Mouse (Mus musculus): ENCODE measurements at regions not wholly inside any gene's neighbourhood (a gene's known extent, or its start where the extent isn't known, plus 50 kb on each side); places are given as distances from the start of the nearest gene placed in this dataset.

DNA sequence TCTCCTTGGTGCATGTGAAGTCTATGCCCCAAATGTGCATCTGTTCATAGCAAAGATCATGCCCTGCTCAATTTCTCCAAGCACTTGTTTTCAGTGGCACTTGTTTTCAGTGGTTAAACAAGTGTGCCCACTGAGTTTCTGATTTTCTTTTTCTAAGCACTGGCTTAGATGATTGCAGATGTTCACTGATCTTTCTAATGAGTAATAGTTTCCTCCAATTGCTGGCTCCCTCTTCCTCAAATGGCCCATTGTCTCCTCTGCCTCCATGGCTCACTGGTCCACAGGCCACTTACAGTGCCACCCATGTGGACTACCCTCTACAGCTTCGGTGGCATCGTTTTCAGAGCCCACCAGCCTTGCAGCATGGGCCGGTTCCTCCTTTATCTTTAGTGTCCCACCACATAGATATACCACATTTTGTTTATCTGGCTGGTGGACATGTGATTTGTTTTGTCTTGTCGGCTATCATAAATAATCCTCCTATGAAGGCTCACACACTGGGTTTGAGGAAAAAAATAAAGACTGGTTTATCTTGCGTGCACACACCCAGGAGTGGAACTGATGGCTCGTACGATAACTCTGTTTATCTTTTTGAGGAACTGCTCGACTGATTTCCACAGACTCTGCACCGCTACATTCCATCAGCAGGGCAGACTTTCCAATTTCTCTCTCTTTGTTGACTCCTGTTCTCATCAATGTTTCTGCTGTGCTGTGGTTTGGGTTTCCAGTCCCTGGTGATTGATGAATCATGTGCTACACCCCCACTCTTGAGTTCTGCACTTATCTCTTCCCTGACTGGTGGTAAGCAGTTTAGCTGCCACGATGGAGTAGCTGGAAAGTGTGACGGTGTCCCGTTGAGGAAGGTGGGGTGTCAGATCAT is 58.2 kb upstream of the Eps8l3 start:
- H3K4me1 ChIP-seq (ENCODE audit: control insufficient read depth, insufficient read depth, low read length) = no peaks in the 10 kb centered on the region
- no peak for ATAC-seq (ENCODE audit: low read depth)
- 63% methylated on average over 12 of the region's 12 CpGs for WGBS

GRCm38 (mm10) chr3:107816031-107816430 is 55.8 kb upstream of the Csf1 start:
- DNase-seq (ENCODE audit: low spot score) = no peak
- WGBS = 81% methylated on average over 3 of the region's 3 CpGs
- Histone ChIP-seq H3K36me3 (ENCODE audit: control insufficient read depth, insufficient read depth, low read length) (no peaks in the 10 kb centered on the region), H3K4me1 (ENCODE audit: control insufficient read depth, insufficient read depth, low read length) (no peaks in the 10 kb centered on the region; the same call in 1 of the 2 replicates), H3K9ac (ENCODE audit: low read depth, low read length) (no peak overlapping the region), H3K27ac (replicated peaks; ENCODE audit: low read depth, low read length) (no peak overlapping the region), H3K27me3 (replicated peaks; ENCODE audit: control insufficient read depth, insufficient read depth, low read length) (no peaks in the 10 kb centered on the region), H3K4me2 (ENCODE audit: low read depth, low read length) (no peak overlapping the region), H3K9me3 (ENCODE audit: control insufficient read depth, low read length) (no peaks in the 10 kb centered on the region), H3K4me3 (ENCODE audit: low read depth, low read length) (no peak overlapping the region)
- ATAC-seq (ENCODE audit: low read depth) = no peak

More for the DNA sequence above, 58.2 kb upstream of the Eps8l3 start:
- Histone ChIP-seq H3K4me2 (ENCODE audit: low read depth, low read length) (no peak overlapping the region), H3K36me3 (ENCODE audit: control insufficient read depth, insufficient read depth, low read length) (no peaks in the 10 kb centered on the region), H3K4me3 (ENCODE audit: low read depth, low read length) (no peak overlapping the region), H3K27ac (replicated peaks; ENCODE audit: low read depth, low read length) (no peak overlapping the region), H3K27me3 (replicated peaks; ENCODE audit: control insufficient read depth, insufficient read depth, low read length) (no peaks in the 10 kb centered on the region), H3K9me3 (ENCODE audit: control insufficient read depth, low read length) (no peaks in the 10 kb centered on the region), H3K9ac (ENCODE audit: low read depth, low read length) (no peak overlapping the region)
- no peak for DNase-seq (ENCODE audit: low spot score)

DNA sequence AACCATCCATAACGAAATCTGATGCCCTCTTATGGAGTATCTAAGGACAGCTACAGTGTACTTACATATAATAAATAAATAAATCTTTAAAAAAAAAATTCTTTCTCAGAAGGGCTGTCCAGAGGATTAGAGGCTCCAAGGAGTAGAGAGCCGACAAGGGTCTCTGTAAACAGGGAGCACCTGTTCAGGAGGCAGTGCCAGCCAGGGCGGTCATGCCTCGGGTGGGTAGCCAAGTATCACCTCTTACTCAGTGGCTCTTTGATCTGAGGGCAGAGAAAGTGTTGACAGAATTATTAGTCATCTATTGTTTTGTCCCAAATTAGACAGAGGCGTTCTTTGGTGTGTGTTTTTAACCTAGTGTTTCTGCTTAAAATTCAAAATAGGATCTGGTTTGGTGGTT is 54.0 kb upstream of the Csf1 start:
- Histone ChIP-seq H3K4me3 (ENCODE audit: low read depth, low read length) (no peak overlapping the region), H3K27ac (replicated peaks; ENCODE audit: low read depth, low read length) (no peak overlapping the region), H3K27me3 (replicated peaks; ENCODE audit: control insufficient read depth, insufficient read depth, low read length) (no peaks in the 10 kb centered on the region), H3K4me2 (ENCODE audit: low read depth, low read length) (no peak overlapping the region), H3K9ac (ENCODE audit: low read depth, low read length) (no peak overlapping the region), H3K4me1 (ENCODE audit: control insufficient read depth, insufficient read depth, low read length) (no peaks in the 10 kb centered on the region; the same call in 1 of the 2 replicates), H3K36me3 (ENCODE audit: control insufficient read depth, insufficient read depth, low read length) (no peaks in the 10 kb centered on the region), H3K9me3 (ENCODE audit: control insufficient read depth, low read length) (no peaks in the 10 kb centered on the region)
- no peak for DNase-seq (ENCODE audit: low spot score)
- ATAC-seq (ENCODE audit: low read depth) = no peak
- 76% methylated on average over 5 of the region's 5 CpGs for WGBS

GRCm38 (mm10) chr3:107812885-107813284 is 52.6 kb upstream of the Csf1 start:
- Histone ChIP-seq H3K36me3 (ENCODE audit: control insufficient read depth, insufficient read depth, low read length) (no peaks in the 10 kb centered on the region), H3K4me2 (ENCODE audit: low read depth, low read length) (no peak overlapping the region), H3K4me1 (ENCODE audit: control insufficient read depth, insufficient read depth, low read length) (peaks cover 8% of the 10 kb centered on the region), H3K9ac (ENCODE audit: low read depth, low read length) (no peak overlapping the region), H3K9me3 (ENCODE audit: control insufficient read depth, low read length) (no peaks in the 10 kb centered on the region), H3K4me3 (ENCODE audit: low read depth, low read length) (no peak overlapping the region), H3K27me3 (replicated peaks; ENCODE audit: control insufficient read depth, insufficient read depth, low read length) (no peaks in the 10 kb centered on the region), H3K27ac (replicated peaks; ENCODE audit: low read depth, low read length) (no peak overlapping the region)
- WGBS = 75% methylated on average over 4 of the region's 4 CpGs
- DNase-seq (ENCODE audit: low spot score) = no peak
- ATAC-seq (ENCODE audit: low read depth) = no peak

DNA sequence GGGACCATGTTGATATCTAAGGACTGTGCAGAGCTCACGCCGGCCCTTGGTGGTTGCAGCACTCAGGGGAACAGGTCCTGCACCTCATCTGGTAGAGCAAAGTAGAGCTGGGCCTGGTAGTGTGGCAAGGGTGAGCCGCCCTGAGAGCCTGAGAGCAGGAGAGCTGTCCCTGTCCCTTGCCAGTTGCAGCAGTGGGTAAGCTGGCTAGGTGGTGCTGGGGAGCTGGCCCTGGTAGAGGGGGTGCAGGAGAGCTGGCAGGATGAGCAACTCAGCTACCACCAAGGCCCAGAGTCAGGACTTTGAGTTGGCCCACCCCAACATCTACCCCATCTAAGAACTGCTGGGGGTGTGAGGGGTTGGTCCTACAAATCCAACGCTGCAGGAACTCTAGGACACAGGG is 52.1 kb upstream of the Csf1 start:
- DNase-seq (ENCODE audit: low spot score) (no peak), ATAC-seq (ENCODE audit: low read depth) (no peak)
- no peaks in the 10 kb centered on the region for H3K9me3 ChIP-seq (ENCODE audit: control insufficient read depth, low read length)
- H3K36me3 ChIP-seq (ENCODE audit: control insufficient read depth, insufficient read depth, low read length) = no peaks in the 10 kb centered on the region
- H3K4me1 ChIP-seq (ENCODE audit: control insufficient read depth, insufficient read depth, low read length) = peaks cover 13% of the 10 kb centered on the region
- H3K27me3 ChIP-seq (replicated peaks; ENCODE audit: control insufficient read depth, insufficient read depth, low read length) = no peaks in the 10 kb centered on the region
- 86% methylated on average over 4 of the region's 4 CpGs for WGBS
- no peak overlapping the region for H3K27ac ChIP-seq (replicated peaks; ENCODE audit: low read depth, low read length)
- no peak overlapping the region for H3K4me3 ChIP-seq (ENCODE audit: low read depth, low read length)
- no peak overlapping the region for H3K9ac ChIP-seq (ENCODE audit: low read depth, low read length)
- H3K4me2 ChIP-seq (ENCODE audit: low read depth, low read length) = no peak overlapping the region

DNA sequence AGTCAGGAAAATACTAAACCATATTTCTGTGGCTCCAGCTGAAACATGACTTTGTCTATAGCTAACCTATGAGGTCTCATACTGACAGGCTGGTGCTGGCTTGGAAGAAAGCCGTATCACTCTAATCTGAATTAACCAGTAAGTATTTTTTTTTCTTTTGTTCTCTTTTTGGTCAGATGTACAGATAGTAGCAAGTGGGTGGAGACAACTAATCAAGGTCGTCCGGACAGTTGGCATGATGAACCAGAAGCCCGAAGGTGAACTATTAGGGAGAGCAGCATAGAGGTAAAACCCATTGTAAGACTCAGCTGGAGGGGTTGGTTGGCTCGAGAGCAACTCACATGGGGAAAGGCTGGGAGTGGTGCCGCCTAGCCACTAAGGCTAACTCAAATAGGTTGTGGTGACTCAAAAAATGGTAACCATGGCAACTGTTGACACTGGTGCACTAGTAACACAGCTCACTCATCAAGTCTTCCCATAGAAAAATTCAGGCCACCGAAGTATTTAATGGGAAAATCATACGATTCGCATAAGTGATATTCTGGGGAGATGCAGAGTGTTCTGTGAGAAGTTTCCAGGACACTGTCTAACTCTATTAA is 50.3 kb upstream of the Csf1 start:
- Histone ChIP-seq H3K9me3 (ENCODE audit: control insufficient read depth, low read length) (no peaks in the 10 kb centered on the region), H3K27ac (replicated peaks; ENCODE audit: low read depth, low read length) (0 out of 2 replicates have a peak overlapping the region, but pooled peaks have one; percentile 28), H3K4me2 (ENCODE audit: low read depth, low read length) (no peak overlapping the region), H3K27me3 (replicated peaks; ENCODE audit: control insufficient read depth, insufficient read depth, low read length) (no peaks in the 10 kb centered on the region), H3K36me3 (ENCODE audit: control insufficient read depth, insufficient read depth, low read length) (no peaks in the 10 kb centered on the region), H3K4me1 (ENCODE audit: control insufficient read depth, insufficient read depth, low read length) (peaks cover 13% of the 10 kb centered on the region), H3K9ac (ENCODE audit: low read depth, low read length) (no peak overlapping the region), H3K4me3 (ENCODE audit: low read depth, low read length) (no peak overlapping the region)
- WGBS = 71% methylated on average over 9 of the region's 9 CpGs
- peak; percentile 57; the same call in 1 of the 2 replicates for ATAC-seq (ENCODE audit: low read depth)
- DNase-seq (ENCODE audit: low spot score) = peak; percentile 59
